Mouse (Mus musculus) myocyte (in vitro differentiated cells): ENCODE measurements around the gene Ncoa3.

Experiments
- CEBPB ChIP-seq: IDR thresholded peaks from 2 replicates; pipeline ENCODE4 v1.6.1; 2011; ENCODE audit warnings: mild to moderate bottlenecking, moderate library complexity; ENCODE audit not compliant: poor library complexity, insufficient read depth, severe bottlenecking
- E2F4 ChIP-seq: IDR thresholded peaks from one replicate; pipeline ENCODE4 v1.6.1; 2011; ENCODE audit warnings: mild to moderate bottlenecking, control low read depth, moderate library complexity; ENCODE audit not compliant: insufficient read depth
- MAX ChIP-seq: IDR thresholded peaks from one replicate; pipeline ENCODE4 v1.6.1; 2011; ENCODE audit warnings: low read depth, mild to moderate bottlenecking, control low read depth
- MYOD1 ChIP-seq, 3 experiments: IDR thresholded peaks; one replicate each; pipeline ENCODE4 v1.6.1; 2011; ENCODE audit warnings: control low read depth in 2 of 3, low read depth in 2 of 3, mild to moderate bottlenecking in 2 of 3, moderate library complexity in 1 of 3; ENCODE audit not compliant: insufficient read length in 2 of 3, control insufficient read depth in 1 of 3
- MYOG ChIP-seq, 3 experiments: IDR thresholded peaks; one replicate each; pipeline ENCODE4 v1.6.1; 2011; ENCODE audit warnings: control low read depth in 2 of 3, low read depth in 2 of 3, mild to moderate bottlenecking in 2 of 3; ENCODE audit not compliant: insufficient read length in 2 of 3, control insufficient read depth in 1 of 3, insufficient read depth in 1 of 3
- POLR2A ChIP-seq: IDR thresholded peaks from one replicate; pipeline ENCODE4 v1.6.1; 2011; ENCODE audit warnings: low read depth, mild to moderate bottlenecking, control low read depth, moderate library complexity; ENCODE audit not compliant: insufficient read length
- REST ChIP-seq: IDR thresholded peaks from one replicate; pipeline ENCODE4 v1.6.1; 2011; ENCODE audit warnings: mild to moderate bottlenecking, control low read depth, moderate library complexity; ENCODE audit not compliant: insufficient read depth, insufficient read length
- TCF12 ChIP-seq: IDR thresholded peaks from one replicate; pipeline ENCODE4 v1.6.1; 2011; ENCODE audit warnings: mild to moderate bottlenecking, control low read depth; ENCODE audit not compliant: poor library complexity, insufficient read depth, severe bottlenecking
- USF1 ChIP-seq: IDR thresholded peaks from one replicate; pipeline ENCODE4 v1.6.1; 2011; ENCODE audit warnings: low read depth, mild to moderate bottlenecking, control low read depth, moderate library complexity

DNA sequence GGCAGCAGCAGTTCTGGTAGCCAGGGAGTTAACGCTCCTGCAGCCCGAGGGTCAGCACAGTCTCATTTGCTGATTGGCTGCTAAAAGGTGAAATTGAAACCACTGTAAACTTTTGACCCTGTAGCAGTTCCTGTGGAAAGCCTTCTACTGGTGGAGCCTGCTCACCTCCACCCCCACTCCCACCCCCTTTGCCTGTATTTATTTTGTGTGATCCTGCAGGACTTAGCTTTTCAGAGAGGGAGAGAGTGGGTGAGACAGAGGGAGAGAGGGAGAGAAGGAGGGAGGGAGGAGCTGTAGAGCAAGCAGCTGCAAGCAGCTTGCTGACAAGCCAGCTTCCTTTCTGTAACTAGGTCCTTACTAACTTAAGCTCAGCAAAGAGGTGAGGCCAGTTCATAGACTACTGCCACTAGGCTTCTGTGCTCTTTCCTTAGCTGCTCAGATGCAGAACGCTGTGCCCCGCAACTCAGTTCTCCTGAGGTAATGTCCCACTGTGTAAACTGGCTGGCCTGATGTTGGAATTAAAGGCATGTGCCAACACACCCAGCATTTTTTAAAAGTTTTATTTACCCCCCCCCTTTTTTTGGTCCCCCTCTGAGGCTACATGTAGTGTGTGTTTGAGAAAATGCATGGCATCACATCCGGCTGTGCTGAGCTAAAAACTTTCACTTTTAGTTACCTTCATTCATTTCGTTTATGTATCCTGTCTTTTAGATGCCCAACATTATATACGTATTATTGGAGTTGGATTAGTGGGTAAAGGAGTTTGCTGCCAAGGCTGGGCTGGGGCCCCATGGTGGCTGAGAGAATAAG, 38.9 kb downstream of the Ncoa3 start:
- TF ChIP-seq REST (no peak), POLR2A (no peak), MYOG (IDR thresholded peaks at IDR 0.05; ENCODE audit: control insufficient read depth in 1 of 3, insufficient read depth in 1 of 3, insufficient read length in 2 of 3, low read depth in 2 of 3) (peak in 2 of 3 experiments; percentile 46 to 56), CEBPB (no peak), MAX (no peak), E2F4 (no peak), TCF12 (no peak), MYOD1 (IDR thresholded peaks at IDR 0.05; ENCODE audit: control insufficient read depth in 1 of 3, insufficient read length in 2 of 3, low read depth in 2 of 3) (peak in 2 of 3 experiments; percentile 40 to 79), USF1 (no peak)
